Mouse (Mus musculus) testis, adult 2 months (tissue): ENCODE data around the gene Flt3. TPM values are rescaled to one million over a fixed set of nuclear protein-coding genes. Genes with fewer than 3 reads are reported as not detected.

ENCODE experiments used
- H3K27ac ChIP-seq: fragments of 200-500 bp; 2 replicates; pipeline ENCODE4 v1.5.1; 2012; ENCODE audit warnings: low read depth, low read length; ENCODE audit not compliant: control insufficient read depth, insufficient read depth
- H3K27me3 ChIP-seq: fragments of 200-500 bp; 2 replicates; pipeline ENCODE4 v1.6.1; 2012; ENCODE audit warnings: mild to moderate bottlenecking, low read length, moderate library complexity; ENCODE audit not compliant: control insufficient read depth, insufficient read depth
- H3K36me3 ChIP-seq: fragments of 200-500 bp; 2 replicates; pipeline ENCODE4 v1.6.1; 2012; ENCODE audit warnings: mild to moderate bottlenecking, low read length; ENCODE audit not compliant: control insufficient read depth, insufficient read depth
- H3K4me1 ChIP-seq: fragments of 200-500 bp; 2 replicates; pipeline ENCODE4 v1.6.1; 2012; ENCODE audit warnings: low read length; ENCODE audit not compliant: control insufficient read depth, insufficient read depth
- H3K4me3 ChIP-seq: fragments of 200-500 bp; 2 replicates; pipeline ENCODE4 v1.5.1; 2012; ENCODE audit warnings: low read depth, mild to moderate bottlenecking, low read length, moderate library complexity, mixed read lengths; ENCODE audit not compliant: control insufficient read depth
- CTCF ChIP-seq: fragments of 200-500 bp; IDR thresholded peaks from 2 replicates; pipeline ENCODE4 v1.5.1; 2012; ENCODE audit warnings: low read depth, mild to moderate bottlenecking, inconsistent platforms, low read length, moderate library complexity; ENCODE audit not compliant: control insufficient read depth, insufficient read depth, insufficient replicate concordance
- POLR2A ChIP-seq: fragments of 200-500 bp; IDR thresholded peaks from 2 replicates; pipeline ENCODE4 v1.6.1; 2012; ENCODE audit warnings: low read depth, mild to moderate bottlenecking, inconsistent platforms, low read length, moderate library complexity; ENCODE audit not compliant: control insufficient read depth
- polyA plus RNA-seq: library from polyadenylated mRNA; depleted of rRNA; stranded (reverse); fragments of >200 nt; gene quantifications from 2 replicates; pipeline ENCODE4 v1.2.3, GENCODE M21; 2012

Gene Flt3
- polyA plus RNA-seq, 1 experiment, result 1.0 TPM

- Histone ChIP-seq H3K36me3 (no peaks in the 10 kb centered on the region), H3K4me3 (no peak overlapping the region), H3K4me1 (no peaks in the 10 kb centered on the region), H3K27ac (no peak overlapping the region), H3K27me3 (no peaks in the 10 kb centered on the region)
- TF ChIP-seq POLR2A (no peak), CTCF (no peak)
Measured at GRCm38 (mm10) chr5:147365995-147366765, 34.1 kb downstream of the Flt3 start.

- Histone ChIP-seq H3K27ac (no peak overlapping the region), H3K27me3 (no peaks in the 10 kb centered on the region), H3K4me3 (no peak overlapping the region), H3K36me3 (no peaks in the 10 kb centered on the region), H3K4me1 (peaks cover 5% of the 10 kb centered on the region; the same call in 1 of the 2 replicates)
- no peak for TF ChIP-seq CTCF
- no peak for TF ChIP-seq POLR2A
Measured at GRCm38 (mm10) chr5:147363054-147363453, 37.2 kb downstream of the Flt3 start.

- Histone ChIP-seq H3K27me3 (no peaks in the 10 kb centered on the region), H3K27ac (no peak overlapping the region), H3K4me1 (peaks cover 5% of the 10 kb centered on the region; the same call in 1 of the 2 replicates), H3K36me3 (no peaks in the 10 kb centered on the region), H3K4me3 (no peak overlapping the region; the same call in 1 of the 2 replicates)
- TF ChIP-seq CTCF, result no peak
- TF ChIP-seq POLR2A, result no peak
Measured at GRCm38 (mm10) chr5:147358481-147358880, 41.8 kb downstream of the Flt3 start.

- Histone ChIP-seq H3K4me1 (peaks cover 5% of the 10 kb centered on the region; the same call in 1 of the 2 replicates), H3K27me3 (no peaks in the 10 kb centered on the region), H3K36me3 (no peaks in the 10 kb centered on the region), H3K27ac (no peak overlapping the region), H3K4me3 (no peak overlapping the region)
- TF ChIP-seq CTCF (peak; percentile 96), POLR2A (no peak)
Measured at GRCm38 (mm10) chr5:147357536-147357935, 42.8 kb downstream of the Flt3 start.

- Histone ChIP-seq H3K27me3 (no peaks in the 10 kb centered on the region), H3K4me1 (peaks cover 5% of the 10 kb centered on the region; the same call in 1 of the 2 replicates), H3K36me3 (no peaks in the 10 kb centered on the region), H3K27ac (no peak overlapping the region), H3K4me3 (no peak overlapping the region)
- TF ChIP-seq POLR2A (no peak), CTCF (no peak)
Measured at GRCm38 (mm10) chr5:147356260-147357055, 43.8 kb downstream of the Flt3 start.

GRCm38 (mm10) chr5:147355788-147356187, 44.5 kb downstream of the Flt3 start:
- Histone ChIP-seq H3K4me3 (no peak overlapping the region), H3K27ac (no peak overlapping the region), H3K36me3 (no peaks in the 10 kb centered on the region), H3K27me3 (no peaks in the 10 kb centered on the region), H3K4me1 (peaks cover 5% of the 10 kb centered on the region; the same call in 1 of the 2 replicates)
- TF ChIP-seq POLR2A, result no peak
- TF ChIP-seq CTCF, result no peak

GRCm38 (mm10) chr5:147354985-147355384, 45.3 kb downstream of the Flt3 start:
- Histone ChIP-seq H3K27me3 (no peaks in the 10 kb centered on the region), H3K4me1 (peaks cover 5% of the 10 kb centered on the region; the same call in 1 of the 2 replicates), H3K36me3 (no peaks in the 10 kb centered on the region), H3K27ac (no peak overlapping the region), H3K4me3 (no peak overlapping the region)
- TF ChIP-seq CTCF (no peak), POLR2A (no peak)
